Mouse (Mus musculus) embryonic fibroblast, embryonic 13.5 days (primary cell): ENCODE data around the gene Gm20388. TPM values are rescaled to one million over a fixed set of nuclear protein-coding genes. Genes with fewer than 3 reads are reported as not detected.
A peak's percentile ranks its signal among the peaks of the same experiment; 100 is the strongest.

Experiments
- H3K27ac ChIP-seq: 2 replicates; pipeline ENCODE4 v1.5.1; 2012; ENCODE audit warnings: low read length, control low read depth, inconsistent platforms; ENCODE audit not compliant: insufficient read depth
- H3K4me1 ChIP-seq: 2 replicates; pipeline ENCODE4 v1.6.1; 2011; ENCODE audit warnings: low read length; ENCODE audit not compliant: control insufficient read depth, insufficient read depth
- H3K4me3 ChIP-seq: 2 replicates; pipeline ENCODE4 v1.5.1; 2011; ENCODE audit warnings: mild to moderate bottlenecking, control low read depth, low read length; ENCODE audit not compliant: insufficient read depth
- CTCF ChIP-seq: IDR thresholded peaks from 2 replicates; pipeline ENCODE4 v1.5.1; 2011; ENCODE audit warnings: mild to moderate bottlenecking, control low read depth, low read length, moderate library complexity, borderline replicate concordance; ENCODE audit not compliant: insufficient read depth
- POLR2A ChIP-seq: IDR thresholded peaks from 2 replicates; pipeline ENCODE4 v1.6.1; 2011; ENCODE audit warnings: low read depth, mild to moderate bottlenecking, control low read depth, low read length, moderate library complexity
- polyA plus RNA-seq: library from polyadenylated mRNA; stranded (reverse); fragments of >200 nt; gene quantifications from 2 replicates; pipeline ENCODE4 v1.2.4, GENCODE M21; 2011; ENCODE audit warnings: low read depth; ENCODE audit not compliant: missing spikeins, insufficient read length

Gm20388 gene
- polyA plus RNA-seq, 1 experiment = 82.8 TPM

- no peaks in the 10 kb centered on the region for H3K4me1 ChIP-seq
- TF ChIP-seq POLR2A (no peak), CTCF (no peak)
- H3K4me3 ChIP-seq = no peak overlapping the region
- no peak overlapping the region for H3K27ac ChIP-seq
Observed at GRCm38 (mm10) chr8:121076555-121076954, 1165.9 kb downstream of the Gm20388 start.

DNA sequence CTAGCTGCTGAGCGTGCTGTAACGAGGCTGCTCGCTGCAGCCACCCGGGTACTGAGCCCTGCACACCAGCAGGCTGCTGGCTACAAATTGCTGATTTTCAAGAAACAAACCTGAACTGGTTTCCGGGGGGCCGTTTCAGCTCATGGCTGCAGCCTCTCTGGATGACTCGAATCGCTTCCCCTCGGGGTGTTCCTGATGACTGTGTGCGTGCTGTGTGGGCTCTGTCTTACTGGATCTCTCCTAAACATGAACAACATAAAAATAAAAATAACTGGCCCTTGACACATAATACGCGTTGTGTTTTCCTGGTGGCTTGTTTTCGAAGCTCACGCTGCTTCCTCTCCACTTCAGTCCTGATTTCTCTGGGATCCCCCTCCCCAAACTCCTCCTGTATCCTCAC lies 1168.1 kb downstream of the Gm20388 start:
- H3K4me1 ChIP-seq = no peaks in the 10 kb centered on the region
- no peak overlapping the region for H3K4me3 ChIP-seq
- no peak overlapping the region for H3K27ac ChIP-seq
- TF ChIP-seq POLR2A (no peak), CTCF (no peak)

DNA sequence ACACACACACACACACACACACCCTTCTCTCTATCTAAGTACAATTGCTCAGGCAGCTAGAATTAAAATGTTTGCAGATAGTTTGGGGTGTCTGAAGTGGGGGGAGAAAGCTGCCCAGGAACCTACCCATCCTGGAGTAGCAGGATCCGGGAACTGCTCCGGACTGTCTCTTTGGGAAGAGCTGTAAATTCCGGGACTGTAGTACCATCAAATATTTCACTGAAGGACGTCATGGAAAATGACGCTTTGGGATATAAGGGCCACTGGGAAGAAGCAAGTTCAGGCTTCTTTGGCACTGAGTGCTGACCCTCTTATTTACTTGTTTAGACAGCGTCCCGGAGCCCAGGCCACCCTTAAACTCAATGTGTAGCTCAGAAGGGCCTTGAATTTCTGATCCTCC lies 1168.6 kb downstream of the Gm20388 start:
- Histone ChIP-seq H3K27ac (no peak overlapping the region), H3K4me3 (no peak overlapping the region), H3K4me1 (no peaks in the 10 kb centered on the region)
- TF ChIP-seq POLR2A = no peak
- TF ChIP-seq CTCF = no peak

GRCm38 (mm10) chr8:121079944-121080343 lies 1169.3 kb downstream of the Gm20388 start:
- TF ChIP-seq CTCF (no peak), POLR2A (no peak)
- Histone ChIP-seq H3K4me1 (no peaks in the 10 kb centered on the region), H3K4me3 (no peak overlapping the region), H3K27ac (no peak overlapping the region)

GRCm38 (mm10) chr8:121080361-121081090 lies 1169.9 kb downstream of the Gm20388 start:
- no peak overlapping the region for H3K4me3 ChIP-seq
- TF ChIP-seq CTCF (no peak), POLR2A (no peak)
- H3K4me1 ChIP-seq = no peaks in the 10 kb centered on the region

DNA sequence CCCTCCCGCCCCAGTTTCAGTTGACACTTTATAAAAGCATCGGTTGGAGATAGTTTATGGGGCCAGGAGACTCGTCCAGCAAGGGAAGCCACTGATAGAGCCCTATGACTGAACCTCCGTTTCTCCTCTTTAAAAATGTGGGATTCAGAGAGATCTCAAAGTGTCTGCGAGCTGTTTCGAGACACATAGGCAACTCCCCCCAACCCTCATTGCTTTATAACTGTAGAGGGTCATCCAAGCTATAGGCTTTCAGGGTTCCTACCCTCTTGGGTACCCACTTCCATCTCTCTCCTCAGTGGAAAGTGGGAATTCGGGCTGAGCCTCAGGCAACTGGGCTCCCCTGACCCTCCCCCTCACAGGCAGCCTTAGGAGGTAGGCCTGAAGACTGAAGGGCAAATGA lies 1170.8 kb downstream of the Gm20388 start:
- no peak for TF ChIP-seq POLR2A
- TF ChIP-seq CTCF = no peak
- Histone ChIP-seq H3K4me3 (no peak overlapping the region), H3K4me1 (no peaks in the 10 kb centered on the region), H3K27ac (no peak overlapping the region)

More at GRCm38 (mm10) chr8:121080361-121081090, 1169.9 kb downstream of the Gm20388 start:
- no peak overlapping the region for H3K27ac ChIP-seq

DNA sequence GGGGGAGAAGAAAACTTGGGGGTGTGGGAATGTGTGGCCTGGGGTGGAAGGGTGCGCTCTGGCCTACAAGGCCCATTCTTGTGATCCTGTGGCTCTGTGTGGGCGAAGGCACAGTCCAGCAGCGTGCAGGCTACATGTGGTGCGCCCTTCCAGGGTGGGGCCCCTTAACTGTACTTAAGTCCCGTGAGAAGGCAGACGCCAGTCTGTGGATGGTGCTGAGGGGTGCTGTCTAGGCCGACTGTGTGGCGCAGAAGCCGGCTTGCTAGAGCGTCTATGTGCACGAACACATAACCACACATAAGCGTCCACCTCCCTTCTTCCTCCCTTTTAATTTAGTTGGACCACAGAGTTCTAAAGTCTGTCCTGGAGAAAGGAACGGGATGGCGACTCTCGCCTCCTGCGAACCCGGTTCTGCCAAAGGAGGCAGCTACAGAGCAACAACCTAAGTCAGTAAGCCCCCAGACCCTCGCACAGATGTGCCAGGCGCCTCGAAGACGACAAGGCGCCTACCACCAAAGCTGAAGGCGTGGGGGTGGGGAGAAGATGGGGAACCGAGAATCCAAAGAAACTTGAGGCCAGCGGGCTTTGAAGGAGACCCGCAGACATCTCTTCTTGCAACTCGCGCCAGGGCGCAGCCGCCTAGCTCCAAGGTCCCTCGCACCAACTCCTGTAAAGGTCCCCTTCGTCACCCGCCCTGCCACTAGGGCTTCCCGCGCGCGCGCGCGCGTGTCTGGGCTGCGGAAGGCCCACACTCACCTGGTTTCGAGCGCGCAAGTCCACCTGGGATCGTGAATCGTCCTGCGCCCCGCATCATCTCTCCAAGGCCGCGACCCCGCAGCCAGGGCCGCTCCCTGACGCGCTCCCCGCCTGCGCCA lies 1171.8 kb downstream of the Gm20388 start:
- Histone ChIP-seq H3K27ac (no peak overlapping the region; the same call in 1 of the 2 replicates), H3K4me1 (no peaks in the 10 kb centered on the region), H3K4me3 (peak overlapping the region; percentile 79)
- TF ChIP-seq POLR2A = no peak

- H3K27ac ChIP-seq = no peak overlapping the region; the same call in 1 of the 2 replicates
- H3K4me3 ChIP-seq = peak overlapping the region; percentile 79
- H3K4me1 ChIP-seq = no peaks in the 10 kb centered on the region
- no peak for TF ChIP-seq CTCF
- no peak for TF ChIP-seq POLR2A
Observed at GRCm38 (mm10) chr8:121083093-121083935, 1172.7 kb downstream of the Gm20388 start.

DNA sequence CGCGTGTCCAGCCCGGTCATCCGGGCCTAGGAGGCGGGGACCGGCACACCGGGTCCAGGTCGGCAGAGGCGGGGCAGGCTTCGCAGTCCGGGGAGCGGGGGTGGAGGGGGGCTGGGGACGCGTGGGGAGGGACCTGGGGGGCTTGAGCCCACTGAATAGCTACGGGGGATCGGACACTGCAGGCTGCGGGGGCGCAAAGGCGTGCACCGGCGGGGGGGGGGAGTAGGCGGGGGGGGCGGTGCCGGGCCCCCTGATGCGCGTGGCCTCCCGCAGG lies 1173.2 kb downstream of the Gm20388 start:
- no peak for TF ChIP-seq CTCF
- TF ChIP-seq POLR2A = no peak
- Histone ChIP-seq H3K4me1 (no peaks in the 10 kb centered on the region), H3K27ac (no peak overlapping the region), H3K4me3 (peak overlapping the region; percentile 79)
